23 mouse cellular contexts compared by ENCODE assay signal in genomic region chr7:118125736-118126135, GRCm38 (mm10). TPM values are rescaled to one million over a fixed set of nuclear protein-coding genes. Genes with fewer than 3 reads are reported as not detected.
DNase-seq lines count a peak whose midpoint lies in the region; ATAC-seq and TF ChIP-seq lines count a peak whose summit lies in the region.
"Had no signal": no experiment of that assay in that cellular context is flagged by ENCODE, and none has a peak within 500 bp of the region (broad histone marks: within the 10 kb centered on the region; RNA-seq: fewer than 3 reads in every experiment).

No protein-coding gene starts in this region.

- peaks cover 18% of the 10 kb centered on the region for H3K4me1 ChIP-seq in kidney, embryonic 14.5 days (ENCODE audit: control insufficient read depth, insufficient read depth, low read length)
- H3K4me1 ChIP-seq in CH12.LX (ENCODE audit: control insufficient read depth in 1 of 2, insufficient read depth in 2 of 2): peaks cover 4 to 51% of the 10 kb centered on the region in 2 experiments
- peaks cover 0 to 18% of the 10 kb centered on the region in 2 experiments; a peak in 3 of 4 replicates for H3K4me1 ChIP-seq in MEL (ENCODE audit: control insufficient read depth in 1 of 2, insufficient read depth in 2 of 2, low read length in 2 of 2)
- H3K4me1 ChIP-seq in hindbrain, embryonic 12.5 days: peaks cover 32% of the 10 kb centered on the region

- no peak for TF ChIP-seq POLR2A in CH12.LX (IDR thresholded peaks at IDR 0.05; ENCODE audit: low read depth, low read length)
- no peak; a peak in 1 of 4 replicates for TF ChIP-seq POLR2A in MEL (IDR thresholded peaks at IDR 0.05; ENCODE audit: control insufficient read depth in 1 of 2, insufficient read depth in 1 of 2, low read depth in 1 of 2, low read length in 2 of 2, poor library complexity in 1 of 2)

- peaks cover 49% of the 10 kb centered on the region for H3K36me3 ChIP-seq in kidney, embryonic 14.5 days (ENCODE audit: control insufficient read depth, insufficient read depth, low read length)
- H3K36me3 ChIP-seq in CH12.LX (replicated peaks in 1 of 2; ENCODE audit: control insufficient read depth in 1 of 2, insufficient read depth in 1 of 2, low read length in 1 of 2) (peaks cover 35 to 49% of the 10 kb centered on the region in 2 experiments), MEL (ENCODE audit: control insufficient read depth in 1 of 2, insufficient read depth in 2 of 2, low read length in 2 of 2) (peaks cover 10 to 35% of the 10 kb centered on the region in 2 experiments; a peak in 3 of 4 replicates)
- peaks cover 39% of the 10 kb centered on the region for H3K36me3 ChIP-seq in hindbrain, embryonic 12.5 days

- ATAC-seq in kidney, embryonic 14.5 days (ENCODE audit: low FRiP score, low TSS enrichment): no peak
- no peak for ATAC-seq in hindbrain, embryonic 12.5 days (ENCODE audit: low FRiP score)
- ATAC-seq in inflammation-experienced regulatory T-cells, adult 6 months: no peak
- ATAC-seq: CD4-positive, CD25-positive, alpha-beta regulatory T cell, adult 4 months; forebrain, embryonic 13.5 days; forebrain, embryonic 16.5 days; hindbrain, postnatal 0 days; Patski had no signal

- no peak for TF ChIP-seq EP300 in CH12.LX (IDR thresholded peaks at IDR 0.05; ENCODE audit: low read length)
- TF ChIP-seq EP300 in MEL (IDR thresholded peaks at IDR 0.05; ENCODE audit: low read depth in 1 of 2, low read length in 2 of 2): no peak

- H3K4me3 ChIP-seq in kidney, embryonic 14.5 days (ENCODE audit: low read length): no peak overlapping the region
- H3K4me3 ChIP-seq in CH12.LX (replicated peaks in 1 of 3; ENCODE audit: low read depth in 2 of 3, low read length in 2 of 3, poor library complexity in 1 of 3) (no peak overlapping the region), MEL (ENCODE audit: control insufficient read depth in 1 of 2, insufficient read depth in 1 of 2, low read depth in 2 of 2, low read length in 2 of 2) (no peak overlapping the region)
- no peak overlapping the region for H3K4me3 ChIP-seq in hindbrain, embryonic 12.5 days
- H3K4me3 ChIP-seq: forebrain, embryonic 13.5 days; heart, adult 2 months; heart, embryonic 10.5 days had no signal

- no peaks in the 10 kb centered on the region for H3K9me3 ChIP-seq in kidney, embryonic 14.5 days (ENCODE audit: control insufficient read depth, low read length)
- H3K9me3 ChIP-seq in CH12.LX (replicated peaks; ENCODE audit: low read length) (no peaks in the 10 kb centered on the region), MEL (replicated peaks; ENCODE audit: insufficient read depth, low read length) (no peaks in the 10 kb centered on the region)
- no peaks in the 10 kb centered on the region for H3K9me3 ChIP-seq in hindbrain, embryonic 12.5 days (replicated peaks)
- H3K9me3 ChIP-seq: forebrain, embryonic 10.5 days; forebrain, embryonic 13.5 days; heart, embryonic 10.5 days; hindbrain, embryonic 10.5 days had no signal

- H3K27me3 ChIP-seq in kidney, embryonic 14.5 days (ENCODE audit: control insufficient read depth, insufficient read depth, low read length): no peaks in the 10 kb centered on the region
- H3K27me3 ChIP-seq in CH12.LX (replicated peaks) (no peaks in the 10 kb centered on the region), MEL (ENCODE audit: control insufficient read depth in 1 of 2, insufficient read depth in 2 of 2, low read length in 2 of 2) (no peaks in the 10 kb centered on the region)
- no peaks in the 10 kb centered on the region for H3K27me3 ChIP-seq in hindbrain, embryonic 12.5 days
- H3K27me3 ChIP-seq: forebrain, embryonic 13.5 days; Patski had no signal

- peak; percentile 19 for DNase-seq in kidney, adult 9 months
- DNase-seq in CH12.LX (ENCODE audit: extremely low read depth): no peak
- DNase-seq in MEL (ENCODE audit: low read depth, low spot score): peak; percentile 66
- DNase-seq: adrenal gland, postnatal 10 days; adrenal gland, postnatal 36 days; cerebellum, adult 18-20 months; cerebellum, adult 9-10 months; cerebellum, postnatal 14 days; gastrocnemius, postnatal 10 days; gastrocnemius, postnatal 36 days; heart, adult 2 months had no signal

- peaks cover 64% of the 10 kb centered on the region for H3K79me2 ChIP-seq in CH12.LX (replicated peaks; ENCODE audit: control insufficient read depth, extremely low read depth, insufficient read depth, poor library complexity, severe bottlenecking)
- H3K79me2 ChIP-seq in MEL (ENCODE audit: control insufficient read depth, insufficient read depth, low read length, poor library complexity): peaks cover 29% of the 10 kb centered on the region

- TF ChIP-seq RAD21 in CH12.LX (IDR thresholded peaks at IDR 0.05; ENCODE audit: low read depth, low read length): no peak
- TF ChIP-seq RAD21 in MEL (IDR thresholded peaks at IDR 0.05; ENCODE audit: low read depth, low read length): no peak

- dilution Hi-C loops in CH12.LX (cut with MboI; ENCODE audit: extremely low pct_ligation_motif_present, extremely low pct_unique_long_range_greater_than_20kb, low sequenced_read_pairs): no loop called here

- no peak overlapping the region for H3K27ac ChIP-seq in kidney, embryonic 14.5 days (ENCODE audit: low read depth, low read length)
- no peak overlapping the region for H3K27ac ChIP-seq in CH12.LX (ENCODE audit: insufficient read depth, low read depth)
- H3K27ac ChIP-seq in MEL (ENCODE audit: control insufficient read depth, low read depth, low read length): peak overlapping the region; percentile 39
- H3K27ac ChIP-seq in hindbrain, embryonic 12.5 days: no peak overlapping the region
- H3K27ac ChIP-seq: forebrain, embryonic 10.5 days; forebrain, embryonic 13.5 days; heart, adult 2 months; heart, embryonic 10.5 days; hindbrain, embryonic 10.5 days; hindbrain, embryonic 14.5 days; hindbrain, postnatal 0 days had no signal

- in situ Hi-C loops in CH12.LX (cut with MboI; ENCODE audit: low pct_ligation_motif_present, low pct_unique_long_range_greater_than_20kb, low sequenced_read_pairs): loop anchor here (10.0 kb wide), 1 partner anchor 169 kb away; no protein-coding TSS in a partner anchor

- no peak overlapping the region for H3K4me2 ChIP-seq in kidney, embryonic 14.5 days (replicated peaks; ENCODE audit: low read depth, low read length)
- H3K4me2 ChIP-seq in CH12.LX (ENCODE audit: insufficient read depth, low read depth, poor library complexity, severe bottlenecking): 0 out of 2 replicates have a peak overlapping the region, but pooled peaks have one; percentile 17
- no peak overlapping the region for H3K4me2 ChIP-seq in hindbrain, embryonic 12.5 days (replicated peaks)
- H3K4me2 ChIP-seq: hindbrain, embryonic 14.5 days had no signal

- no peak for TF ChIP-seq CTCF in CH12.LX (conservative IDR thresholded peaks at IDR 0.05 in 1 of 2, IDR thresholded peaks at IDR 0.05 in 1 of 2; ENCODE audit: low read depth in 2 of 2, low read length in 2 of 2)
- no peak for TF ChIP-seq CTCF in MEL (IDR thresholded peaks at IDR 0.05 in 2 of 3, conservative IDR thresholded peaks at IDR 0.05 in 1 of 3; ENCODE audit: control insufficient read depth in 1 of 3, insufficient read depth in 1 of 3, low read depth in 2 of 3, low read length in 3 of 3, poor library complexity in 1 of 3, severe bottlenecking in 1 of 3)

- H3K9ac ChIP-seq in kidney, embryonic 14.5 days (ENCODE audit: low read depth, low read length): no peak overlapping the region
- H3K9ac ChIP-seq in CH12.LX (ENCODE audit: insufficient read depth, low read depth) (no peak overlapping the region), MEL (ENCODE audit: control insufficient read depth, low read depth, low read length, poor library complexity, severe bottlenecking) (no peak overlapping the region)
- no peak overlapping the region for H3K9ac ChIP-seq in hindbrain, embryonic 12.5 days
- H3K9ac ChIP-seq: hindbrain, embryonic 14.5 days had no signal

TF ChIP-seq in CH12.LX, 34 proteins besides CTCF, POLR2A, EP300 and RAD21:
- TF ChIP-seq MAFK (IDR thresholded peaks at IDR 0.05; ENCODE audit: insufficient replicate concordance, low read length) (no peak), ZNF384 (IDR thresholded peaks at IDR 0.05; ENCODE audit: low read depth, low read length) (peak; percentile 19; the same call in 1 of the 2 replicates)
TF ChIP-seq in CH12.LX: peak in this region for 1.

TF ChIP-seq in MEL, 35 proteins besides CTCF, POLR2A, EP300 and RAD21:
- TF ChIP-seq MYB (IDR thresholded peaks at IDR 0.05; ENCODE audit: low read depth, low read length) (0 out of 2 replicates have a peak, but pooled peaks have one; percentile 14), ZC3H11A (IDR thresholded peaks at IDR 0.05; ENCODE audit: low read depth, low read length) (no peak), POLR2AphosphoS5 (IDR thresholded peaks at IDR 0.05; ENCODE audit: borderline replicate concordance, low read depth, low read length) (no peak), NELFE (IDR thresholded peaks at IDR 0.05; ENCODE audit: low read depth, low read length) (no peak), CHD2 (IDR thresholded peaks at IDR 0.05; ENCODE audit: low read length) (no peak), SMC3 (IDR thresholded peaks at IDR 0.05; ENCODE audit: low read depth, low read length) (peak; percentile 26; the same call in 1 of the 2 replicates), GATA1 (IDR thresholded peaks at IDR 0.05; ENCODE audit: low read depth, low read length) (no peak)

RNA-seq across cellular contexts. Expression of gene Arl6ip1, which starts 3.7 kb away (rescaled TPM):
- polyA plus RNA-seq in kidney, embryonic 14.5 days (2014; fragmentation: Nextera tagmentation; extraction: Ambion mirVana): 381 and 452 TPM in 2 replicates
- total RNA-seq in CH12.LX (2012; rRNA removed): 195 and 214 TPM in 2 replicates
- total RNA-seq in CH12.LX (2014; rRNA removed): 234 and 274 TPM in 2 replicates
- polyA plus RNA-seq in CH12.LX (2012; ENCODE audit: insufficient read length, low read depth): 241 and 248 TPM in 2 replicates
- 199 and 201 TPM in 2 replicates for total RNA-seq in MEL (2012; rRNA removed)
- polyA plus RNA-seq in MEL (2012; ENCODE audit: insufficient read depth in 1 of 2, insufficient read length in 2 of 2, low read depth in 1 of 2, low replicate concordance in 2 of 2, missing spikeins in 1 of 2): 100 to 1,000 TPM in 1 of 2 experiments, 10 to 100 TPM in 1; 89.7 to 188 TPM
- 478 and 481 TPM in 2 replicates for polyA plus RNA-seq in hindbrain, embryonic 12.5 days (2016; fragmentation: Nextera tagmentation; extraction: Ambion mirVana)
- polyA plus RNA-seq in inflammation-experienced regulatory T-cells, adult 6 months (2017; shearing (Covaris generic)): 100 to 1,000 TPM; 345 to 818 (median 446) TPM

RNA-seq across cellular contexts. Expression of gene Rps15a, which starts 9.7 kb away (rescaled TPM):
- 874 and 1,384 TPM in 2 replicates for polyA plus RNA-seq in kidney, embryonic 14.5 days (2014; fragmentation: Nextera tagmentation; extraction: Ambion mirVana)
- total RNA-seq in CH12.LX (2012; rRNA removed): 2,766 and 3,118 TPM in 2 replicates
- total RNA-seq in CH12.LX (2014; rRNA removed): 2,652 and 2,996 TPM in 2 replicates
- polyA plus RNA-seq in CH12.LX (2012; ENCODE audit: insufficient read length, low read depth): 774 and 1,002 TPM in 2 replicates
- total RNA-seq in MEL (2012; rRNA removed): 2,275 and 2,420 TPM in 2 replicates
- 100 to 1,000 TPM in 1 of 2 experiments, not detected in 1; 589 TPM for polyA plus RNA-seq in MEL (2012; ENCODE audit: insufficient read depth in 1 of 2, insufficient read length in 2 of 2, low read depth in 1 of 2, low replicate concordance in 2 of 2, missing spikeins in 1 of 2)
- polyA plus RNA-seq in hindbrain, embryonic 12.5 days (2016; fragmentation: Nextera tagmentation; extraction: Ambion mirVana): 399 and 511 TPM in 2 replicates
- polyA plus RNA-seq in inflammation-experienced regulatory T-cells, adult 6 months (2017; shearing (Covaris generic)): 1,000 to 10,000 TPM; 1,617 to 2,517 (median 1,732) TPM
